Mouse (Mus musculus) left cerebral cortex, adult 18-20 months (tissue): Measurements from ENCODE around the gene Nudt16l1. TPM values are rescaled to one million over a fixed set of nuclear protein-coding genes. Genes with fewer than 3 reads are reported as not detected.

Source experiments
- total RNA-seq, 2 experiments: library from RNA; stranded (reverse); gene quantifications; 2 replicates each; pipeline ENCODE4 v1.2.3; 2021

Nudt16l1 gene
- total RNA-seq, 2 experiments from 2014 or later = 65.9 to 71.0 TPM

Other genes starting within 250 kb of the Nudt16l1 start
- gene Nmral1, start 219.4 kb upstream of the Nudt16l1 start, total RNA-seq = 10 to 100 TPM; 11.2 to 11.6 TPM
- 10 to 100 TPM; 85.7 to 89.9 TPM for gene Hmox2, start 212.4 kb upstream of the Nudt16l1 start, total RNA-seq
- gene Cdip1, start 148.5 kb upstream of the Nudt16l1 start, total RNA-seq = 100 to 1,000 TPM; 211 to 212 TPM
- not detected for gene 4930562C15Rik, start 103.3 kb upstream of the Nudt16l1 start, total RNA-seq
- 10 to 100 TPM; 86.5 to 95.6 TPM for gene Ubald1, start 58.4 kb upstream of the Nudt16l1 start, total RNA-seq
- gene Mgrn1, start 52.5 kb upstream of the Nudt16l1 start, total RNA-seq = 100 to 1,000 TPM; 213 to 223 TPM
- gene Anks3, start 25.4 kb downstream of the Nudt16l1 start, total RNA-seq = 10 to 100 TPM; 57.7 to 64.0 TPM
- gene Sept12, start 59.1 kb downstream of the Nudt16l1 start, total RNA-seq = not detected
- gene Smim22, start 68.5 kb downstream of the Nudt16l1 start, total RNA-seq = not detected
- 100 to 1,000 TPM; 198 to 216 TPM for gene Rogdi, start 74.8 kb downstream of the Nudt16l1 start, total RNA-seq
- gene Glyr1, start 111.1 kb downstream of the Nudt16l1 start, total RNA-seq = 100 to 1,000 TPM; 139 to 149 TPM
- 10 to 100 TPM; 42.1 to 43.9 TPM for gene Ubn1, start 111.3 kb downstream of the Nudt16l1 start, total RNA-seq
- 1 to 10 TPM; 2.1 to 2.6 TPM for gene Ppl, start 193.7 kb downstream of the Nudt16l1 start, total RNA-seq
- gene Sec14l5, start 208.3 kb downstream of the Nudt16l1 start, total RNA-seq = 1 to 10 TPM; 5.1 to 6.8 TPM